Mouse (Mus musculus): Measurements from ENCODE around the gene Rexo4.

Rexo4 gene

GRCm38 (mm10) chr2:26963923-26964723, at the start of gene Rexo4:
Gene Rexo4, minus strand, starts transcription at chr2:26964386.
- DNase-seq, result peak; percentile 97

- DNase-seq, result peak; percentile 84
Observed at GRCm38 (mm10) chr2:27009714-27010244, 45.6 kb upstream of the Rexo4 start, which contains the start of gene Cacfd1. Gene Cacfd1, plus strand, starts transcription at chr2:27009926.

- no peak for DNase-seq
Observed at GRCm38 (mm10) chr2:27007701-27008100, 43.5 kb upstream of the Rexo4 start.

GRCm38 (mm10) chr2:27006255-27006654, 42.1 kb upstream of the Rexo4 start:
- DNase-seq, result no peak

GRCm38 (mm10) chr2:26997993-26998392, 33.8 kb upstream of the Rexo4 start:
- DNase-seq, result no peak

GRCm38 (mm10) chr2:26997498-26997897, 33.3 kb upstream of the Rexo4 start:
- no peak for DNase-seq

- DNase-seq, result no peak
Observed at GRCm38 (mm10) chr2:26993936-26994335, 29.8 kb upstream of the Rexo4 start.

- no peak for DNase-seq
Observed at GRCm38 (mm10) chr2:26984640-26985039, 20.5 kb upstream of the Rexo4 start.

- DNase-seq, result no peak
Observed at GRCm38 (mm10) chr2:26984179-26984578, 20.0 kb upstream of the Rexo4 start.

GRCm38 (mm10) chr2:26980361-26980760, 16.2 kb upstream of the Rexo4 start:
- no peak for DNase-seq

- DNase-seq, result no peak
Observed at GRCm38 (mm10) chr2:26973960-26974359, 9.8 kb upstream of the Rexo4 start.

GRCm38 (mm10) chr2:26973116-26973515, 8.9 kb upstream of the Rexo4 start, which contains the start of gene Adamts13:
Gene Adamts13, plus strand, starts transcription at chr2:26973416.
- DNase-seq, result no peak

GRCm38 (mm10) chr2:26967262-26967661, 3.1 kb upstream of the Rexo4 start:
- no peak for DNase-seq

GRCm38 (mm10) chr2:26964724-26965370, 661 bp upstream of the Rexo4 start:
- peak; percentile 12 for DNase-seq

GRCm38 (mm10) chr2:26960756-26961155, 3.4 kb downstream of the Rexo4 start:
- DNase-seq, result no peak

- DNase-seq, result no peak
Observed at GRCm38 (mm10) chr2:26957488-26957859, 6.7 kb downstream of the Rexo4 start.

- DNase-seq, result no peak
Observed at GRCm38 (mm10) chr2:26956811-26957487, 7.2 kb downstream of the Rexo4 start.

- DNase-seq, result no peak
Observed at GRCm38 (mm10) chr2:26954735-26955395, 9.3 kb downstream of the Rexo4 start.

- DNase-seq, result no peak
Observed at GRCm38 (mm10) chr2:26952866-26953265, 11.3 kb downstream of the Rexo4 start.

GRCm38 (mm10) chr2:26952193-26952592, 12.0 kb downstream of the Rexo4 start:
- no peak for DNase-seq

- DNase-seq, result no peak
Observed at GRCm38 (mm10) chr2:26951346-26951905, 12.8 kb downstream of the Rexo4 start.

- DNase-seq, result no peak
Observed at GRCm38 (mm10) chr2:26950411-26950810, 13.8 kb downstream of the Rexo4 start.
